Mouse (Mus musculus): ENCODE measurements at regions not wholly inside any gene's neighbourhood (a gene's known extent, or its start where the extent isn't known, plus 50 kb on each side); places are given as distances from the start of the nearest gene placed in this dataset.

DNA sequence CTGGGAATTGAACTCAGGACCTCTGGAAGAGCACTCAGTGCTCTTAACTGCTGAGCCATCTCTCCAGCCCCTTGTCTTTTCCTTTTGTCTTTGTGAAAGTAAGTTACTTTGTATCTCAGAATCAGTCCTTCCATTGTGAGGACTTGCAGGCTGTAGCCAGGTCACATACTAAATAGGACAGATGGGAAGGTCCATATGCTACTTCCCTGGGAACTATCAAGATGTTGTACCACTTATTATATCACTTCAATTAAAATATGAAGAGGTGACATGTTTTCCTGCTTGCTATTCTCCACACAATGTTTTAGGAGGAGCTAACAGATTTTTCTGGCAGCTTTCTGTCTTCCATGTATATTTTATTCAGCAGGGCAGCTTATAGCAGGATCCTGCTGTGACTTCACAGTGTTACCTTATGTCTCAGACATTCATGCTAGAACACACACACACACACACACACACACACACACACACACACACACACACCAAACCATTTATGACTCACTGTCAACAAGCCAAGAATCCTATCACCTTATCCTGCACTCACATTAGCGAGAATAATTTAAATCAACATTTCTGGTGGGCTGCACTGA, 179.6 kb upstream of the Fermt1 start:
- Histone ChIP-seq H3K4me1 (ENCODE audit: control insufficient read depth, insufficient read depth, low read length) (no peaks in the 10 kb centered on the region), H3K9ac (ENCODE audit: low read depth, low read length) (no peak overlapping the region), H3K36me3 (ENCODE audit: control insufficient read depth, insufficient read depth, low read length) (no peaks in the 10 kb centered on the region), H3K27ac (ENCODE audit: low read depth, low read length) (no peak overlapping the region), H3K4me3 (ENCODE audit: low read depth, low read length) (no peak overlapping the region), H3K9me3 (replicated peaks; ENCODE audit: control insufficient read depth, low read length) (no peaks in the 10 kb centered on the region), H3K27me3 (ENCODE audit: control insufficient read depth, insufficient read depth, low read length) (peaks cover 6% of the 10 kb centered on the region; the same call in 1 of the 2 replicates), H3K4me2 (no peak overlapping the region)
- 56% methylated on average over 1 of the region's 1 CpGs for WGBS (ENCODE audit: insufficient replicate concordance)
- no peak for ATAC-seq (replicated peaks; ENCODE audit: insufficient number of reproducible peaks, low FRiP score, low TSS enrichment)

DNA sequence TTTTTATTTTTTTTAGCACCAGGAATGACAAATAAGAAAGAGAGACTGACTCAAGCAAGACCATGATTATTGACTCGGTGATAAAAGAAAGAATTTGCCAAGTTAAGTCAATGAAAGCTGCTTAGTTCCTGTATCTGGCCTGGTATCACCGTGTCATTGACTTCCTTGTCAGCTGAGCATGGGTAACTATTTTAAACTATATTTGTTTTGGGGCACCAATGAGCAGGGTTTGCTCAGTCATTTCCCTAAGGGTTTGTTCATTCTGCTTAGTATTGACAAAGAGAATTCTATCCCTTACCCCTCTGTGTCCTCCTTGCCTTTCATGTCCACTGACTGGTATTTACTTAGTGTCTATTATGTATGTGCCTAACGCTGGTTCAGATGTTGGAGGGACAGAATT, 189.2 kb upstream of the Fermt1 start:
- Histone ChIP-seq H3K9ac (ENCODE audit: low read depth, low read length) (no peak overlapping the region), H3K4me1 (ENCODE audit: control insufficient read depth, insufficient read depth, low read length) (0 out of 2 replicates have a peak, but pooled peaks cover 10% of the 10 kb centered on the region), H3K27ac (ENCODE audit: low read depth, low read length) (no peak overlapping the region), H3K36me3 (ENCODE audit: control insufficient read depth, insufficient read depth, low read length) (no peaks in the 10 kb centered on the region), H3K27me3 (ENCODE audit: control insufficient read depth, insufficient read depth, low read length) (peaks cover 30% of the 10 kb centered on the region), H3K4me2 (no peak overlapping the region), H3K4me3 (ENCODE audit: low read depth, low read length) (no peak overlapping the region), H3K9me3 (replicated peaks; ENCODE audit: control insufficient read depth, low read length) (no peaks in the 10 kb centered on the region)
- 52% methylated on average over 3 of the region's 3 CpGs for WGBS (ENCODE audit: insufficient replicate concordance)
- no peak for ATAC-seq (replicated peaks; ENCODE audit: insufficient number of reproducible peaks, low FRiP score, low TSS enrichment)

DNA sequence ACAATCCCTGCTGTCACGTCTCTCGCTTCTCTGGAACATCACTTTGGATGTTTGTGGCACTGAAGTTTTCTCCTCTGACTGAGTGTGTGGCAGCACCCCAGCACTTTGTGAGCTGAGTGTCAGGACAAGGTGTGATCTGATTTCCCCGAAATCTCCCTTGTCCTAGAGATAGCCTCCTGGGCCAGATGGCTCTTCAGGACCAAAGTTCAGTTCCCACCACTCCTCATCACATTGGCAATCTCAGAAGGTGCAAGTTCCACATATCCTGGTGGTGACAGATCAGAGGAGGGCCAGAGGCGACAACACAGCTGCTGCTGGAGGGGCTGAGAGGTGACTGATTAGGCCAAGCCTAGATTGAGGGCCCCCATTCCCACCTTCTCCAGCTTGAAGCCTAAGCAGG, 193.2 kb upstream of the Fermt1 start:
- no peak overlapping the region for H3K27ac ChIP-seq (ENCODE audit: low read depth, low read length)
- H3K27me3 ChIP-seq (ENCODE audit: control insufficient read depth, insufficient read depth, low read length) = peaks cover 42% of the 10 kb centered on the region
- no peak overlapping the region for H3K4me3 ChIP-seq (ENCODE audit: low read depth, low read length)
- no peak overlapping the region for H3K4me2 ChIP-seq
- 0 out of 2 replicates have a peak, but pooled peaks cover 10% of the 10 kb centered on the region for H3K4me1 ChIP-seq (ENCODE audit: control insufficient read depth, insufficient read depth, low read length)
- H3K9ac ChIP-seq (ENCODE audit: low read depth, low read length) = no peak overlapping the region
- ATAC-seq (replicated peaks; ENCODE audit: insufficient number of reproducible peaks, low FRiP score, low TSS enrichment) = peak; percentile 40; the same call in 1 of the 2 replicates
- H3K36me3 ChIP-seq (ENCODE audit: control insufficient read depth, insufficient read depth, low read length) = no peaks in the 10 kb centered on the region
- H3K9me3 ChIP-seq (replicated peaks; ENCODE audit: control insufficient read depth, low read length) = no peaks in the 10 kb centered on the region
- 39% methylated on average over 4 of the region's 4 CpGs for WGBS (ENCODE audit: insufficient replicate concordance)

DNA sequence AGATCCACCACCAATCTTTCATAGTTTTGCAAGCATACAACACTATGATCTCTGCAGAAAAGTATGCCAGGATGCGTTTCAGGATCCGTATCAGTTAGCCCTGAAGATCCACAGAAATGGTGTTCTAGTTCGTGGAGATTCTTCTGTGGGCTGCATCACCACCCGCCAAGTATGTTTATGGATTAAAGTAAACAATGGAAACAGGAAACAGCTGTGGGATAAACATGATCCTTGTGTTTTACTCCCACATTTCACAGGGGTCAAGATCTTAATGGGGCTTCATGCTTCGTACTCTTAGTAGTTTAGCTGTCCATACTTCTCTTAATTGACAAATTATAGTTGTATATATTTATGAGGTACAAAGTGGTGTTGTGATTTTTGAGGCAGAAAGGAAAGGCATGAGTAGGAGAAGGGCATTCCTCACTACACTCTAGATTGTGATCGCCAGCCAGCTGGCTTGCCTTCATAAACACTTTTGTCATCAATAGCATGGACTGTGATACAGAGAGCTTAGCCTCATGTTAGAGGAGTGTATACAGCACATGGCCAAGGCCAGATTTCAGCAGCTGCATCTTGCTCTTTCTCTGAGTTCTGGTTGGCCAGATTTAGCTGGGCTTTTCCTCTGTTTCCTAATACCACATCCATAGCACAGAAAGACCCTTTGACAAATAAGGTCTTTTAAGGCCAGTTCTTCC, 195.8 kb upstream of the Fermt1 start:
- H3K27ac ChIP-seq (ENCODE audit: low read depth, low read length) = no peak overlapping the region
- WGBS (ENCODE audit: insufficient replicate concordance) = 67% methylated on average over 6 of the region's 6 CpGs
- H3K9me3 ChIP-seq (replicated peaks; ENCODE audit: control insufficient read depth, low read length) = no peaks in the 10 kb centered on the region
- no peaks in the 10 kb centered on the region for H3K36me3 ChIP-seq (ENCODE audit: control insufficient read depth, insufficient read depth, low read length)
- H3K27me3 ChIP-seq (ENCODE audit: control insufficient read depth, insufficient read depth, low read length) = peaks cover 30% of the 10 kb centered on the region
- no peak overlapping the region for H3K4me3 ChIP-seq (ENCODE audit: low read depth, low read length)
- no peak overlapping the region for H3K4me2 ChIP-seq
- no peak overlapping the region for H3K9ac ChIP-seq (ENCODE audit: low read depth, low read length)
- H3K4me1 ChIP-seq (ENCODE audit: control insufficient read depth, insufficient read depth, low read length) = 0 out of 2 replicates have a peak, but pooled peaks cover 8% of the 10 kb centered on the region
- ATAC-seq (replicated peaks; ENCODE audit: insufficient number of reproducible peaks, low FRiP score, low TSS enrichment) = no peak

DNA sequence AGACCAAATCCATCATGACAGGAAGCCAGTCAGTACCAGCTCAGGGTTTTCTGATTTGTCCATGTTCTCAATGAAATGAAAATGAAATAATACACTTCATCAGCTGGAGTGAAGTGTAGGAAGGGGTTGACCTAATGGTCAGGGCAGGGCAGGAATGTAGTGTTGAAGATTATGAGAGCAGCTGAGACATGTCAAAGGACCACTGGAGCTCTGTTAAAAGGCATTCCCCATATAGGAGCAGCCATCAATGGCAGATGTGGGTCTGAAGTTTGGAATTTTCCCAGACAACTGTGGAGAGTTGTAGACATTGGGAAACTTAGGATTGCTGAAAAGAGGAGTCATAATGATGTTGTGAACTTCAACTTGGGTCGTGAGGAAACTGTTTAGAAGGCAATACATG, 206.8 kb upstream of the Fermt1 start:
- H3K9me3 ChIP-seq (replicated peaks; ENCODE audit: control insufficient read depth, low read length) = no peaks in the 10 kb centered on the region
- H3K27me3 ChIP-seq (ENCODE audit: control insufficient read depth, insufficient read depth, low read length) = 0 out of 2 replicates have a peak, but pooled peaks cover 2% of the 10 kb centered on the region
- no peak overlapping the region for H3K4me3 ChIP-seq (ENCODE audit: low read depth, low read length)
- H3K36me3 ChIP-seq (ENCODE audit: control insufficient read depth, insufficient read depth, low read length) = no peaks in the 10 kb centered on the region
- no peak for ATAC-seq (replicated peaks; ENCODE audit: insufficient number of reproducible peaks, low FRiP score, low TSS enrichment)
- H3K4me2 ChIP-seq = no peak overlapping the region
- no peak overlapping the region for H3K9ac ChIP-seq (ENCODE audit: low read depth, low read length)
- no peak overlapping the region for H3K27ac ChIP-seq (ENCODE audit: low read depth, low read length)
- H3K4me1 ChIP-seq (ENCODE audit: control insufficient read depth, insufficient read depth, low read length) = no peaks in the 10 kb centered on the region
- 48% methylated on average over 1 of the region's 1 CpGs for WGBS (ENCODE audit: insufficient replicate concordance)

DNA sequence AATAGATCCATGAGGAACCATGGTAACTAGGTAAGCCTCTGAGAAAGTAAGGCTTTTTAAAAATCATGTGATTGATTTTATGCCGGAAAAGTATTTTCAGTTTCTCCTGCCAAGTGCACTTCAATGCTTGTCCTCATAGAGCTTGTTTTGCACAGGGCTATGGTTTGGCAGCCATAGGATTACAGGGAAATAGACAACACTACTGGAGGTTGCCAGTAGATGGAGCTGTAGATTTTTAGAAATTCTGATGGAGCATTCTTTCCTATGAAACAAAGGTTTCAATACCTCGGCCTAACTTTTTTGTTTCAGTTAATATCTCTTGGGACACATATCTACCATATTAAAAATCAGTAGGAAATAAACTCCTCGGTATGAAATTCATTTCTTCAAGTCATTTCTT, 210.8 kb upstream of the Fermt1 start:
- Histone ChIP-seq H3K36me3 (ENCODE audit: control insufficient read depth, insufficient read depth, low read length) (no peaks in the 10 kb centered on the region), H3K27me3 (ENCODE audit: control insufficient read depth, insufficient read depth, low read length) (no peaks in the 10 kb centered on the region), H3K27ac (ENCODE audit: low read depth, low read length) (no peak overlapping the region), H3K4me3 (ENCODE audit: low read depth, low read length) (no peak overlapping the region), H3K4me1 (ENCODE audit: control insufficient read depth, insufficient read depth, low read length) (no peaks in the 10 kb centered on the region), H3K9me3 (replicated peaks; ENCODE audit: control insufficient read depth, low read length) (no peaks in the 10 kb centered on the region), H3K4me2 (no peak overlapping the region), H3K9ac (ENCODE audit: low read depth, low read length) (no peak overlapping the region)
- no peak for ATAC-seq (replicated peaks; ENCODE audit: insufficient number of reproducible peaks, low FRiP score, low TSS enrichment)
- 28% methylated on average over 3 of the region's 3 CpGs for WGBS (ENCODE audit: insufficient replicate concordance)

DNA sequence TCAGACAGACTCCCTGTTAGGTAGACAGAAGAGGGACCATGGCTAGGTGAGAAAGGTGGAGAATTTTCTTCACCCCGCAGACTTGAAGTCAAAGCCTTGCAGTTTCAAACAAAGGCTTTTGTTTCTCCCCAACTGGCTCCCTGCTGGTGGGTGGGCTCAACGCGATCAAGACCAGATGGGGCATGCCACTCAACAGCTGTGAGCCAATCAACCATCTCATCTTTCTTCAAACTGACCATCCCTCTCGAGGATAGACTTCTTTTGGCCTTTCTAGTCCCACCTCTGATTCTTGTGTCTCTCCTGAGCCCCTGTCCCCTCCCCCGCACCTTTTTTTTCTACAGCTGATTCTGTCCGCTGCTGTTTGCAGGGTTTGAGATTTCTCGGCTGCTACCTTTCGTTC, 212.5 kb upstream of the Fermt1 start:
- ATAC-seq (replicated peaks; ENCODE audit: insufficient number of reproducible peaks, low FRiP score, low TSS enrichment) = no peak
- H3K4me2 ChIP-seq = no peak overlapping the region
- no peak overlapping the region for H3K9ac ChIP-seq (ENCODE audit: low read depth, low read length)
- no peak overlapping the region for H3K27ac ChIP-seq (ENCODE audit: low read depth, low read length)
- H3K9me3 ChIP-seq (replicated peaks; ENCODE audit: control insufficient read depth, low read length) = no peaks in the 10 kb centered on the region
- whole genome bisulfite sequencing (ENCODE audit: insufficient replicate concordance) = 34% methylated on average over 8 of the region's 8 CpGs
- no peaks in the 10 kb centered on the region for H3K27me3 ChIP-seq (ENCODE audit: control insufficient read depth, insufficient read depth, low read length)
- no peaks in the 10 kb centered on the region for H3K4me1 ChIP-seq (ENCODE audit: control insufficient read depth, insufficient read depth, low read length)
- no peaks in the 10 kb centered on the region for H3K36me3 ChIP-seq (ENCODE audit: control insufficient read depth, insufficient read depth, low read length)
- H3K4me3 ChIP-seq (ENCODE audit: low read depth, low read length) = no peak overlapping the region

DNA sequence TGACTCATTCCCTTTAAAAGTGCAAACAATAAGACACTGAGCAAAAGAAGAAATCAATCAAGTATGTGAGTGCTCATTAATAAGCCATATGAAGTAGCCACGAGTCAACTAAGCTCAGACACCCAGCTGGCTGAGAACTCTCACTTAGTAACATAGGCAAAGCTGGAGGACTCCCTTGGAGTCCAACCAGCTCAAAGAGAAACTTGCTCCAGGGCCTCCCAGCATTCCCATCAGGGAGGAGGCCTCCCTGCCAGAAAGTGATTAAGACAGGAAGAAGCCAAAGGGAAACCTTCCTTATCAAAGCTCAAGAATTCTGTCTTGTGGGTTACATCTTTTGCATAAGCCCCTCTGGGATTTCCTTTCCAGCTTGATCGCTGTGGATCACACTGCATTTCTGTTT, 213.7 kb upstream of the Fermt1 start:
- no peak overlapping the region for H3K27ac ChIP-seq (ENCODE audit: low read depth, low read length)
- H3K9ac ChIP-seq (ENCODE audit: low read depth, low read length) = no peak overlapping the region
- 17% methylated on average over 2 of the region's 2 CpGs for WGBS (ENCODE audit: insufficient replicate concordance)
- no peaks in the 10 kb centered on the region for H3K36me3 ChIP-seq (ENCODE audit: control insufficient read depth, insufficient read depth, low read length)
- no peaks in the 10 kb centered on the region for H3K4me1 ChIP-seq (ENCODE audit: control insufficient read depth, insufficient read depth, low read length)
- no peak overlapping the region for H3K4me3 ChIP-seq (ENCODE audit: low read depth, low read length)
- no peaks in the 10 kb centered on the region for H3K27me3 ChIP-seq (ENCODE audit: control insufficient read depth, insufficient read depth, low read length)
- no peak overlapping the region for H3K4me2 ChIP-seq
- no peak for ATAC-seq (replicated peaks; ENCODE audit: insufficient number of reproducible peaks, low FRiP score, low TSS enrichment)
- no peaks in the 10 kb centered on the region for H3K9me3 ChIP-seq (replicated peaks; ENCODE audit: control insufficient read depth, low read length)

DNA sequence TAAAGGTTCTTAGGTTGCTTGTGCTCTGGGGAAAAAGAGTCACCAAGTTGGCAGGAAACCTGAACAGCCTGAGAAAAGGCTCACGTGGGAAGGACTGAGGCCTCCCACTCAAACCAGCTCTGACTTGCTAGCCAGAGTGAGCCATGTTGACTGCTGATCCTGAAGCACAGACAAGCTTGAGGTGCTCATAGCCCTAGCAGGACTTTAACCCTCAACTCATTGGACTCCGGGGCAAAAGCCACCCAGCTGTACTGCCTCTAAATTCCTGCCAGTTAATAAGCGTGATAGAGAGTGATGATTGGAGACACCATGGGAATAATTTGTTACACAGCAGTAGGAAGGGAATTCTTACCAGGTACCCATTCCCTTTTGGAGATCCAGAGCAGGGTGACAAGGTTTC, 230.7 kb upstream of the Fermt1 start:
- Histone ChIP-seq H3K4me1 (ENCODE audit: control insufficient read depth, insufficient read depth, low read length) (no peaks in the 10 kb centered on the region), H3K27ac (ENCODE audit: low read depth, low read length) (no peak overlapping the region), H3K36me3 (ENCODE audit: control insufficient read depth, insufficient read depth, low read length) (no peaks in the 10 kb centered on the region), H3K4me3 (ENCODE audit: low read depth, low read length) (no peak overlapping the region), H3K27me3 (ENCODE audit: control insufficient read depth, insufficient read depth, low read length) (no peaks in the 10 kb centered on the region), H3K4me2 (no peak overlapping the region), H3K9me3 (replicated peaks; ENCODE audit: control insufficient read depth, low read length) (no peaks in the 10 kb centered on the region), H3K9ac (ENCODE audit: low read depth, low read length) (no peak overlapping the region)
- 81% methylated on average over 3 of the region's 3 CpGs for WGBS (ENCODE audit: insufficient replicate concordance)
- ATAC-seq (replicated peaks; ENCODE audit: insufficient number of reproducible peaks, low FRiP score, low TSS enrichment) = no peak

Data from heart, embryonic 11.5 days (tissue).